Mouse (Mus musculus): ENCODE data around the gene Dhx58.

GRCm38 (mm10) chr11:100651205-100651604 lies 52.9 kb downstream of the Dhx58 start:
- TF ChIP-seq CTCF (IDR thresholded peaks at IDR 0.05; ENCODE audit: extremely low read depth, insufficient read depth, insufficient read length, insufficient replicate concordance) (no peak), POLR2A (IDR thresholded peaks at IDR 0.05; ENCODE audit: low read depth, low read length) (no peak)

All from spleen, adult 2 months (tissue).